Mouse (Mus musculus): Measurements from ENCODE around the gene Gpc2.
A peak's percentile ranks its signal among the peaks of the same experiment; 100 is the strongest.

Gene Gpc2

GRCm38 (mm10) chr5:138279585-138280424, at the start of gene Gpc2, which contains the start of the genes Gm43720 and Stag3:
TSS of gene Gpc2 (minus strand) at chr5:138280005.
TSS of gene Gm43720 (minus strand) at chr5:138279958.
TSS of gene Stag3 (plus strand) at chr5:138280240.
- DNase-seq (ENCODE audit: inconsistent age in 2 of 2, low spot score in 1 of 2) = peak; percentile 86 to 92

- DNase-seq (ENCODE audit: inconsistent age in 2 of 2, low spot score in 1 of 2) = no peak
Measured at GRCm38 (mm10) chr5:138312795-138313194, 33.0 kb upstream of the Gpc2 start.

GRCm38 (mm10) chr5:138299613-138300012, 19.8 kb upstream of the Gpc2 start:
- DNase-seq (ENCODE audit: inconsistent age in 2 of 2, low spot score in 1 of 2) = no peak

- DNase-seq (ENCODE audit: inconsistent age in 2 of 2, low spot score in 1 of 2) = no peak
Measured at GRCm38 (mm10) chr5:138294158-138294557, 14.4 kb upstream of the Gpc2 start.

GRCm38 (mm10) chr5:138291638-138292037, 11.8 kb upstream of the Gpc2 start:
- DNase-seq (ENCODE audit: inconsistent age in 2 of 2, low spot score in 1 of 2) = no peak

- DNase-seq (ENCODE audit: inconsistent age in 2 of 2, low spot score in 1 of 2) = no peak
Measured at GRCm38 (mm10) chr5:138287861-138288260, 8.1 kb upstream of the Gpc2 start.

GRCm38 (mm10) chr5:138283540-138283939, 3.7 kb upstream of the Gpc2 start:
- no peak for DNase-seq (ENCODE audit: inconsistent age in 2 of 2, low spot score in 1 of 2)

- no peak for DNase-seq (ENCODE audit: inconsistent age in 2 of 2, low spot score in 1 of 2)
Measured at GRCm38 (mm10) chr5:138281798-138282197, 2.0 kb upstream of the Gpc2 start.

GRCm38 (mm10) chr5:138280829-138281228, 1.0 kb upstream of the Gpc2 start:
- DNase-seq (ENCODE audit: inconsistent age in 2 of 2, low spot score in 1 of 2) = peak in 1 of 2 experiments; percentile 16

GRCm38 (mm10) chr5:138280425-138280768, 592 bp upstream of the Gpc2 start:
- DNase-seq (ENCODE audit: inconsistent age in 2 of 2, low spot score in 1 of 2) = no peak

- no peak for DNase-seq (ENCODE audit: inconsistent age in 2 of 2, low spot score in 1 of 2)
Measured at GRCm38 (mm10) chr5:138277994-138278393, 1.8 kb downstream of the Gpc2 start.

GRCm38 (mm10) chr5:138275216-138276050, 4.4 kb downstream of the Gpc2 start:
- peak in 1 of 2 experiments; percentile 33 for DNase-seq (ENCODE audit: inconsistent age in 2 of 2, low spot score in 1 of 2)

GRCm38 (mm10) chr5:138274186-138274585, 5.6 kb downstream of the Gpc2 start:
- DNase-seq (ENCODE audit: inconsistent age in 2 of 2, low spot score in 1 of 2) = no peak

- DNase-seq (ENCODE audit: inconsistent age in 2 of 2, low spot score in 1 of 2) = peak in 1 of 2 experiments; percentile 26
Measured at GRCm38 (mm10) chr5:138272409-138272923, 7.3 kb downstream of the Gpc2 start, which contains the start of gene Gal3st4. TSS of gene Gal3st4 (minus strand) at chr5:138272840.

GRCm38 (mm10) chr5:138271232-138271631, 8.6 kb downstream of the Gpc2 start:
- DNase-seq (ENCODE audit: inconsistent age in 2 of 2, low spot score in 1 of 2) = peak in 1 of 2 experiments; percentile 26

- no peak for DNase-seq (ENCODE audit: inconsistent age in 2 of 2, low spot score in 1 of 2)
Measured at GRCm38 (mm10) chr5:138268980-138269379, 10.8 kb downstream of the Gpc2 start.

GRCm38 (mm10) chr5:138267114-138267513, 12.7 kb downstream of the Gpc2 start:
- peak in 1 of 2 experiments; percentile 14 for DNase-seq (ENCODE audit: inconsistent age in 2 of 2, low spot score in 1 of 2)

GRCm38 (mm10) chr5:138265712-138266111, 14.1 kb downstream of the Gpc2 start:
- peak in 1 of 2 experiments; percentile 12 for DNase-seq (ENCODE audit: inconsistent age in 2 of 2, low spot score in 1 of 2)

GRCm38 (mm10) chr5:138264207-138264578, 15.6 kb downstream of the Gpc2 start:
- no peak for DNase-seq (ENCODE audit: inconsistent age in 2 of 2, low spot score in 1 of 2)

- peak; percentile 93 to 97 for DNase-seq (ENCODE audit: inconsistent age in 2 of 2, low spot score in 1 of 2)
Measured at GRCm38 (mm10) chr5:138263260-138264206, 16.3 kb downstream of the Gpc2 start, which contains the start of gene BC037034. TSS of gene BC037034 (minus strand) at chr5:138264033.

Measured in adrenal gland, adult (tissue).